Mouse (Mus musculus): ENCODE measurements around the gene Ankrd65. TPM values are rescaled to one million over a fixed set of nuclear protein-coding genes. Genes with fewer than 3 reads are reported as not detected.

The Ankrd65 gene
- polyA plus RNA-seq, 1 experiment, result 0.49 TPM

DNA sequence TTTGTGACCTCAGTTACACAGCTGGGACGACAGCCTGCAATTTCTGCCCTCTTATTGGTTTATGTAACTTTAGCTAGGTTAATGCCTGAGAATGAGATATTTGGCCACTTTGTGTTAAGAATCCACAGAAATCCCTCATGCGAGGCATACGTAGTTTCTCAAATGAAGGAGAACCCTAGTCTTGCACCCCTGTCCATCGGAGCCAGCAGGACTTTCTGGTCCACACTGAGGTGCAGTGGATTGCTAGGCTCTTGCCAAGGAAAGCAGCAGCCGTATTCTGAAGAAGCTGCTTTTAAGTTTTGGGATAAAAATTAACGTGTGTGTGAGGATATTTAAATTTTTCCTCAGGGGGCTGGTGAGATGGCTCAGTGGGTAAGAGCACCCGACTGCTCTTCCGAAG, 40.4 kb downstream of the Ankrd65 start:
- no peaks in the 10 kb centered on the region for H3K27me3 ChIP-seq (ENCODE audit: control insufficient read depth, insufficient read depth, low read length)
- DNase-seq (ENCODE audit: low read depth in 1 of 2, low spot score in 2 of 2), result no peak
- WGBS, result 50% methylated on average over 8 of the region's 8 CpGs
- peaks cover 9% of the 10 kb centered on the region; the same call in 1 of the 2 replicates for H3K4me1 ChIP-seq (ENCODE audit: control insufficient read depth, insufficient read depth, insufficient read length)
- peak overlapping the region; percentile 16; the same call in 1 of the 2 replicates for H3K27ac ChIP-seq (ENCODE audit: insufficient read depth, low read length)
- H3K36me3 ChIP-seq (ENCODE audit: control insufficient read depth, insufficient read depth, low read length), result peaks cover 1% of the 10 kb centered on the region; the same call in 1 of the 2 replicates
- H3K4me3 ChIP-seq (ENCODE audit: extremely low read depth, insufficient read depth, insufficient read length), result no peak overlapping the region
- TF ChIP-seq POLR2A (IDR thresholded peaks at IDR 0.05; ENCODE audit: low read depth, low read length) (no peak), CTCF (IDR thresholded peaks at IDR 0.05; ENCODE audit: extremely low read depth, insufficient read depth, insufficient read length, insufficient replicate concordance) (no peak)

DNA sequence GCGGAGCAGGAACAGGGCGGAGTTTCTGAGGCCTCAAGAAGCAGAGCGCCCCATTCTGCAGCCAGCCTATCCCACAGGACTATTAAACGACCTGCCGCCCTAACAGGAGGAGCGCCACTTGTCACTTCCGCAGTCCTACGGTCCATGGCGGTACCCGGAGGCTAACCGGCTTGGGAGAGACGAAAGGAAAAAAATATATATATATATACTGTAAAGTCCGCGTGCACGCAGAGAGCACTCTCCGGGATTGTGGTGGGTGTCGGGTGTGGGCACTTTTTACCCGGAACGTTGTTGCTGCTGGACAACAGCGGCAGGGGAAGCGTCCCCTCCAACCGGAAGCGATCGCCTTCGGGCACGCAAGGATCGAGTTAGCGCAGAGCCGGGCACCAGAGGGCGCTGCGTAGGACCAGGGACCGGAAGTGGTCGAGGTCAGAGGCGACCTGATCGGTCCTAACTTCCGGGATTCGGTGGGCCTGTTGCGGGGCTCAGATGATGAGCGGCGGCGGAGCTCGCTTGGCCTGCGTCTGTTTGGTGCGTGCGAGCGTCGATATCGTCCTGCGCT, 41.0 kb downstream of the Ankrd65 start, which contains the start of gene Aurkaip1:
TSS of gene Aurkaip1 (plus strand) at position 68 of the 562 bp plus-strand sequence.
- peak; percentile 87 to 95 for DNase-seq (ENCODE audit: low read depth in 1 of 2, low spot score in 2 of 2)
- H3K4me3 ChIP-seq (ENCODE audit: extremely low read depth, insufficient read depth, insufficient read length), result peak within 1 kb of the TSS; percentile 91
- peak; percentile 94 for TF ChIP-seq CTCF (IDR thresholded peaks at IDR 0.05; ENCODE audit: extremely low read depth, insufficient read depth, insufficient read length, insufficient replicate concordance)
- peak; percentile 75 for TF ChIP-seq POLR2A (IDR thresholded peaks at IDR 0.05; ENCODE audit: low read depth, low read length)
- peaks cover 1% of the 10 kb centered on the region; the same call in 1 of the 2 replicates for H3K36me3 ChIP-seq (ENCODE audit: control insufficient read depth, insufficient read depth, low read length)
- H3K27ac ChIP-seq (ENCODE audit: insufficient read depth, low read length), result peak within 1 kb of the TSS; percentile 86
- peaks cover 9% of the 10 kb centered on the region; the same call in 1 of the 2 replicates for H3K4me1 ChIP-seq (ENCODE audit: control insufficient read depth, insufficient read depth, insufficient read length)
- under 1% methylated on average over 49 of the region's 49 CpGs for WGBS
- no peaks in the 10 kb centered on the region for H3K27me3 ChIP-seq (ENCODE audit: control insufficient read depth, insufficient read depth, low read length)

DNA sequence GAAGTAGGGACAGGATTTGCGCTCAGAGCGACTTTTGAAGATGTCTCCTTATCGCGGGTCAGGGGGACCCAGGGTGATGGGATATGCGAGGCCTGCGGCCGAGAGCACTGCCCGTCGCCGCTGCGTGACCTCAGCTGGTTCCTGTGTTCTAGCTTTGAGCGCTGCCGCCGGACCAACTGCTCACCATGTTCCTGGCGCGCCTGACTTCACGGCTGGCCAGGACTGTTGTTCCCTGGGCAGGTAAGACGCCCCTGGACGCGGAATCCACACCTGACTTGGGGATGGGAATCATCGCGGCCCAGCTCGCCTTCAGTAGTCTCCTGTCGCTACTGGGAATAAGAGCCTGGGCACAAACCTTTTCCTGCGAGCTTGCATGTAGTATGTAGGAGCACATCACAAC, 41.6 kb downstream of the Ankrd65 start:
- no peak for DNase-seq (ENCODE audit: low read depth in 1 of 2, low spot score in 2 of 2)
- H3K36me3 ChIP-seq (ENCODE audit: control insufficient read depth, insufficient read depth, low read length), result no peaks in the 10 kb centered on the region
- peak overlapping the region; percentile 86 for H3K27ac ChIP-seq (ENCODE audit: insufficient read depth, low read length)
- TF ChIP-seq CTCF (IDR thresholded peaks at IDR 0.05; ENCODE audit: extremely low read depth, insufficient read depth, insufficient read length, insufficient replicate concordance) (no peak), POLR2A (IDR thresholded peaks at IDR 0.05; ENCODE audit: low read depth, low read length) (no peak)
- peak overlapping the region; percentile 91 for H3K4me3 ChIP-seq (ENCODE audit: extremely low read depth, insufficient read depth, insufficient read length)
- no peaks in the 10 kb centered on the region for H3K27me3 ChIP-seq (ENCODE audit: control insufficient read depth, insufficient read depth, low read length)
- H3K4me1 ChIP-seq (ENCODE audit: control insufficient read depth, insufficient read depth, insufficient read length), result peaks cover 9% of the 10 kb centered on the region; the same call in 1 of the 2 replicates
- under 1% methylated on average over 25 of the region's 25 CpGs for WGBS

DNA sequence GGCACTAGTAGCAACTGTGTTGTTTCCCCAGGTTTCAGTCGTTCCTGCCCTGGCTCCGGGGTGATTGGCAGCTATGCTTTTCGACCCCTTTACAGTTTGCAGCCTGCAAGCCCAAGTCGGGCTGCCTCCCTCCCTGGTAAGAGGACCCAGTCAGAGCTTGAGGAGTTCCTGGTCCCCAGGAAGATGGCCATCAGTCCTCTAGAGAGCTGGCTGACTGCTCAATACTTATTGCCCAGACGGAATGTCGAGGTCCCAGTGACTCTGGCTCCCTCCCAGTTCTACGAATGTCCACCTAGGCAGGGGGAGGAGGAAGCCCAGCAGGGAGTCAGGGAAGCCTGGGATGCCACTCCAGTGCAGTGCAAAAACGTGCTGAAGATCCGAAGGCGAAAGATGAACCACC, 42.1 kb downstream of the Ankrd65 start:
- Histone ChIP-seq H3K27ac (ENCODE audit: insufficient read depth, low read length) (peak overlapping the region; percentile 86; the same call in 1 of the 2 replicates), H3K27me3 (ENCODE audit: control insufficient read depth, insufficient read depth, low read length) (no peaks in the 10 kb centered on the region), H3K36me3 (ENCODE audit: control insufficient read depth, insufficient read depth, low read length) (no peaks in the 10 kb centered on the region), H3K4me3 (ENCODE audit: extremely low read depth, insufficient read depth, insufficient read length) (peak overlapping the region; percentile 91), H3K4me1 (ENCODE audit: control insufficient read depth, insufficient read depth, insufficient read length) (peaks cover 9% of the 10 kb centered on the region; the same call in 1 of the 2 replicates)
- TF ChIP-seq CTCF (IDR thresholded peaks at IDR 0.05; ENCODE audit: extremely low read depth, insufficient read depth, insufficient read length, insufficient replicate concordance) (no peak), POLR2A (IDR thresholded peaks at IDR 0.05; ENCODE audit: low read depth, low read length) (no peak)
- 56% methylated on average over 10 of the region's 10 CpGs for WGBS
- no peak for DNase-seq (ENCODE audit: low read depth in 1 of 2, low spot score in 2 of 2)

DNA sequence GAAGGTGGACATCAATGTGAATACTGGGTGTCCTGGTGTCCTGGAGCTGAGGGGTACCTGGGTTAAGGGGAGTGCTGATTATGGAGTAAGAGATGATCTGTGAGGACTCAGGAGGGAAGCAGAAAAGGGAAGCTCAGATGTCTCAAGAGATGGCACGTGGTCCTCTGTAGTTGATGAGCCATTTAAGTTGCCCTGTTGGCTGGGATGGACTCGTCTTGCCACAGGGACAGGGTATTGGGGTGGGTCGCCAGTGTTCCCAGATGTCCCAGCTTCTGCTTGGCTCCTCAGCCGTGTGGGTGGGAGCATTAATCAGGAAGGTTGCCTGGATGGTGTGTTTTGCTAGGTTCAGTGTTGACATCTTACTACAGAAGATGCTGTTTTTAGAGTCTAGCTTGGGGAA, 43.0 kb downstream of the Ankrd65 start:
- Histone ChIP-seq H3K36me3 (ENCODE audit: control insufficient read depth, insufficient read depth, low read length) (no peaks in the 10 kb centered on the region), H3K27me3 (ENCODE audit: control insufficient read depth, insufficient read depth, low read length) (no peaks in the 10 kb centered on the region), H3K4me3 (ENCODE audit: extremely low read depth, insufficient read depth, insufficient read length) (no peak overlapping the region), H3K4me1 (ENCODE audit: control insufficient read depth, insufficient read depth, insufficient read length) (peaks cover 9% of the 10 kb centered on the region; the same call in 1 of the 2 replicates), H3K27ac (ENCODE audit: insufficient read depth, low read length) (no peak overlapping the region)
- no peak for TF ChIP-seq CTCF (IDR thresholded peaks at IDR 0.05; ENCODE audit: extremely low read depth, insufficient read depth, insufficient read length, insufficient replicate concordance)
- no peak for DNase-seq (ENCODE audit: low read depth in 1 of 2, low spot score in 2 of 2)
- WGBS, result 82% methylated on average over 4 of the region's 4 CpGs

DNA sequence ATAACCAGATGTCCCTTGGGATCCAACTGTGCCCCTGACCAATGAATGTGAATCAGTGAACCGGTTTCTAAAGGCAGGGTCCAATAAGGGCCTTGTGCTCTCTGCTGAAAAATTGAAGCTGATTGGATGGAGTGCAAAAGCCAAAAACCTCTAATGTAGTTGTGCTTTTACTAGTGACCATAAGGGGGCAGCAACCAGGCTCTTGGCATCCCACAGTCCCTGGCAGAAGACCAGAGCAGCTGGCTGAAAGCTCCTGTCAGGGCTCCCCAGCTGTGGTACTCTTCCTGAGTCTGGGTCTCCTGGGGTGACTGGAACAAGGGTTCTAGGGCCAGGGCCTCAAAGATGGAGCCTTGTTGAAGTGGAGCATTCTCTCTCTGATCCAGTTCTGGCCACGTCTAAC, 43.6 kb downstream of the Ankrd65 start:
- H3K4me3 ChIP-seq (ENCODE audit: extremely low read depth, insufficient read depth, insufficient read length), result no peak overlapping the region
- peak overlapping the region; percentile 23; the same call in 1 of the 2 replicates for H3K27ac ChIP-seq (ENCODE audit: insufficient read depth, low read length)
- 43% methylated on average over 2 of the region's 2 CpGs for WGBS
- no peaks in the 10 kb centered on the region for H3K27me3 ChIP-seq (ENCODE audit: control insufficient read depth, insufficient read depth, low read length)
- TF ChIP-seq CTCF (IDR thresholded peaks at IDR 0.05; ENCODE audit: extremely low read depth, insufficient read depth, insufficient read length, insufficient replicate concordance), result no peak; the same call in 1 of the 2 replicates
- TF ChIP-seq POLR2A (IDR thresholded peaks at IDR 0.05; ENCODE audit: low read depth, low read length), result no peak
- H3K4me1 ChIP-seq (ENCODE audit: control insufficient read depth, insufficient read depth, insufficient read length), result peaks cover 9% of the 10 kb centered on the region; the same call in 1 of the 2 replicates
- H3K36me3 ChIP-seq (ENCODE audit: control insufficient read depth, insufficient read depth, low read length), result no peaks in the 10 kb centered on the region
- peak; percentile 34 to 58 for DNase-seq (ENCODE audit: low read depth in 1 of 2, low spot score in 2 of 2)
